Mouse (Mus musculus) cortical plate, adult 2 months (tissue): ENCODE data around the gene Stab2.

Experiments used
- CTCF ChIP-seq: fragments of 200-500 bp; IDR thresholded peaks from 2 replicates; pipeline ENCODE4 v1.5.1; 2011; ENCODE audit warnings: mild to moderate bottlenecking, control low read depth, low read length; ENCODE audit not compliant: insufficient read depth; ENCODE audit errors: extremely low read depth
- POLR2A ChIP-seq: fragments of 200-500 bp; IDR thresholded peaks from 2 replicates; pipeline ENCODE4 v1.6.1; 2011; ENCODE audit warnings: mild to moderate bottlenecking, low read length, control low read depth; ENCODE audit not compliant: insufficient read depth; ENCODE audit errors: extremely low read depth

GRCm38 (mm10) chr10:86821014-86821413, 186.8 kb downstream of the Stab2 start:
- TF ChIP-seq POLR2A: no peak
- TF ChIP-seq CTCF: no peak
